Mouse (Mus musculus): ENCODE measurements at regions not wholly inside any gene's neighbourhood (a gene's known extent, or its start where the extent isn't known, plus 50 kb on each side); places are given as distances from the start of the nearest gene placed in this dataset.

DNA sequence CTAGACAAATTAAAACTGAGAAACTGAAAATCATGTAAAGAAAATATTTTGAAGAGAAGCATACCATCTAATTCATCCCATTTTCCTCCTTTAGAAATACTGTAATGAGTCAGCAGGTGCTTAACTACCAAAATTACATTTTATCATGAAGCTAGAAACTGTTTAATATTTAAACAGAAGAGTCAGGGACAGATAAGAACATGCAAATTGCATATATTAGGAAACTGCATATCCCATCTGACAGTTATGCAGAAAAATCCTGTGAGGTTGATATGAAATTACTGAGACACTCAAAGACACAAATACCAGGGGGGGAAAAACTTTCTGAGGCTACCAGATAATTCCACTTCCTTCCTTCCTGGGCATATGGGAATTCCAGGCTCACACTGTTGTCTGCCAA is 257.8 kb downstream of the Tex13c3 start:
- TF ChIP-seq EP300 (optimal IDR thresholded peaks at IDR 0.05) (no peak), CTCF (IDR thresholded peaks at IDR 0.05; ENCODE audit: low read depth) (no peak)

All from stomach, postnatal 0 days (tissue).